Mouse (Mus musculus) thymus, postnatal 14 days (tissue): ENCODE data around the gene Nf2.

Experiments
- DNase-seq: peaks from one replicate; pipeline ENCODE4 v3.0.0; 2021

The Nf2 gene

DNA sequence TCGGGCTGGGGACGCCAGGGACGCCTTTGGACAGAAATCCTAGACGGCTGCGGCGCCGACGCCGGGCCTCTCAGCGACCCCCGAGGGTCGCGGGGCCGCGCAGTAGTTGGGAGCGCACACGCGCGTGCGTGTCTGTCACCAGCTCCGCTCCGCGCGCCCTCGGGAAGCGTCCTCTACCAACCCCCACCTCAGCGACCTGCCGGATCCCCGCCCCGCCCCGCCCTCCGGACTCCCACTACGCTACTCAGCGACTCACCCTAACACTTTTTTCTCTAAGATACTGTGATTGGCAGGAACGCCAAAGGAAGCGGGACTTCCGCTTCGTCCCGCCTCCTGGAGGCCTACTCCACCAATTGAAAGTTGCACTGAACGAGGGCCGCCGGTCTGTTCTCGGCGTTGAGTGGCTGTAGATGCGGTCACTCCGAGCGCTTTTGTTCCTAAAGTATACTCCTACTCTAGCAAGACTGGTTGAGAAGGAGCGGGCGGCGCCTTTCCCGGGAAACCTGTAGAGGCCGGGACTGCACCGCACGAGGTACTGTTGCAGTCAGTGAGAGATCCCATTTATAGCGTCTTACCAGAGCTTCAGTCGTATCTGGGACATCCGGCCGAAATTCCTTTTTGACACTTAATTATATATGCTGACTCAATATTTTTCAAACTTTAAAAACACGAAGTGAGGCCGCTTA lies at the start of gene Nf2:
Gene Nf2, minus strand, starts transcription at position 279 of the 686 bp plus-strand sequence.
- DNase-seq = peak; percentile 95

DNA sequence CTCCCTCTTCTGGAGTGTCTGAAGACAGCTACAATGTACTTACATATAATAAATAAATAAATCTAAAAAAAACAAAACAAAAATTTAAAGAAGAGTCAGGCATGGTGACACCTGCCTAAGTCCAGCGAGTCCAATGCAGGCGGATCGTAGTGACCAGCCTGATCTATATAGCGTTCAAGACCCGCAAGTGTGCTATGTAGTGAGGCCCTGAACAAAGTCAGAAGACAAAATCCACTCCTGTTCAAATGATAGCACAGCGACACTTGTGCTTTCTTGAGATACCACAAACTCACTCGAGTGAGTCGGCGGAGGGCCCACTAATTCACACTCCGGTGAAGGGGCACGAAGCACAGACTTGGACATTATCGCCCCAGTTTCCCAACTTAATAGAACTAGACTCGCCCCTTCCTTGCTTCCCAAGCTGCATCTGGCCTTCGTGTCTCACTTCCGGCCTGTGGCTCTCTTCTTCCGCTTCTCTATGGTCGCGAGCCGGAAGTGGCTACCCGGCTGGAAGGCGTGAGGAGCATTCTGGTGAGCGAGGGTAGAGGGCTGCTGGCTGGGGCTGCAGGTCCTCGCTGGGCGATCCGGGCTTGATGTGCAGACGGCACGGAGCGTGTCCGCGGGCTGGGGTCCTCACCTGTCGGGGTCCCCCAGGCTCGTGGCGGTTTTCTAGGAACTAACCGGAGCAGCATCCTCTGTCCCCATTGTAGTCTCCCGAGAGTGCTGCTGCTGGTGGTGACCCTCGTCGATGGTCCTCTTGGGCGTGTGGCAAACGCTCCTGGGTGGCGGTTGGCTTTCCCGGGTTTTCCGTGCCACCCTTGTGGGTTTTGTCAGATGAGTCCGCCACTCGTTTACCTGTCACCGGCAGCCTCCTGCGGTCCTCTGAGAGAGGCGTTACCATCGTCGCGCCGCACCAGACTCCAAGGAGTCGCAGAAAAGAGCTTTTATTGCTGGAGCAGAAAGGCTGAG lies 45.8 kb upstream of the Nf2 start, which contains the start of gene Thoc5:
Gene Thoc5, plus strand, starts transcription at position 473 of the 969 bp plus-strand sequence.
- peak; percentile 81 for DNase-seq

DNA sequence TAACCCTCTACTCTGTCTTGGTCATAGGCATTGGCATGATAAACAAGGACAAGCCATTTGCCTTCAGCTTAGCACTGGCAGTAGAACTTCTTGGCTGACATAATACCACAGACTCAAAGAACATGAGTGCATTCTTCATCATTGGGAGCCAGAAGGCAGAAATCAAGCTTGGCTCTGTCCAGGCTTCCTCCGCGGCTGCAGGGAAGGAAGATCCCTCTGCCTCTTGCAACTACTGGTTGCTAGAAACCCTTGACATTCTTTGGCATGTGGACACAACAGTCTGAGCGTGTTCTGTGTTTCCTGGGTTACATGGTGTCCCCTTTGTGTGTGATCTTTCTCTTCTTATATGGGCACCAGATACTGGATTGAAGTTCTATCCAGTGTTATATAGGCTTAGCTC lies 37.7 kb upstream of the Nf2 start:
- DNase-seq = no peak

DNA sequence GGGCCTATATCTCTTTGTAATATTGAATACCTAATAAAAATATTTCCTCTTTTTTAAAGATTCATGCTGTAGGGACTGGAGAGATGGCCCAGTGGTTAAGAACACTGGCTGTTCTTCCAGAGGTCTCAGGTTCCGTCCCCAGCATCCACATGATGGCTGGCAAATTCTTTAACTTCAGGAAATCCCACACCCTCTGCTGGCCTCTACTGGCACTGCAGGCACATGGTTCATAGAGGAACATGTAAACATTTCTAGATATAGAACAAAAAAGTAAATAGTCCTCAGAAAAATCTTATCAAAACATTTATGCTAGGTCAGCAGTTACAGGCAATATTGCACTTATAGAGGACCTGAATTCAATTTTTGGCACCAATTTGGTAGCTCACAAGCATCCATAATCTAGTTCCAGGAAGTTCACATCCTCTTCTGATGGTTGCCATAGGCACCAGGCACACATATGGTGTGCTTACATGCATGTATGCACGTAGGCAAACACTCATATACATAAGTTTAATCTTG lies 36.1 kb upstream of the Nf2 start:
- peak; percentile 75 for DNase-seq

GRCm38 (mm10) chr11:4882892-4883627 lies 33.7 kb upstream of the Nf2 start:
- peak; percentile 29 for DNase-seq

GRCm38 (mm10) chr11:4881087-4881486 lies 31.8 kb upstream of the Nf2 start:
- no peak for DNase-seq

DNA sequence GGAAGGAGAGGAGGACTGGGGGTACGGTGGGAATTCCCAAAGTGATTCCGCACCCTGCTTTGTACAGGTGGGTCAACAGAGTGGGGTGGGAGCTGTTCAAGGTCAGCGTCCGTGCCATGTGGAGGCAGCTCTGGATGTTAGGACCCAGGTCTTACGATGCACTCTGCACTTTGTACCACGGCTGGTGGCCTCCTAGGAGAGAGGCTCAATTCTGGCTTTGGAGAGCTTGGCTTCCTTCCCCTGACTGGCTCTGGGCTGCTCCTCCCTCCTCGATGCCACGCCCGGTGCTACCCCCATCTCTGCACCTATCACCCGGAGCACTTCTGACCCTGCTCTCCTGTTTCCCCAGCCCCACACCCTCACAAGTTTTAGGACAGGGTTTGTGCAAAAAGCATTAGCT lies 25.2 kb upstream of the Nf2 start:
- DNase-seq = peak; percentile 32

GRCm38 (mm10) chr11:4873755-4874475 lies 24.6 kb upstream of the Nf2 start, which contains the start of gene Nipsnap1:
Nipsnap1 (plus strand) TSS chr11:4873951.
- DNase-seq = peak; percentile 93

DNA sequence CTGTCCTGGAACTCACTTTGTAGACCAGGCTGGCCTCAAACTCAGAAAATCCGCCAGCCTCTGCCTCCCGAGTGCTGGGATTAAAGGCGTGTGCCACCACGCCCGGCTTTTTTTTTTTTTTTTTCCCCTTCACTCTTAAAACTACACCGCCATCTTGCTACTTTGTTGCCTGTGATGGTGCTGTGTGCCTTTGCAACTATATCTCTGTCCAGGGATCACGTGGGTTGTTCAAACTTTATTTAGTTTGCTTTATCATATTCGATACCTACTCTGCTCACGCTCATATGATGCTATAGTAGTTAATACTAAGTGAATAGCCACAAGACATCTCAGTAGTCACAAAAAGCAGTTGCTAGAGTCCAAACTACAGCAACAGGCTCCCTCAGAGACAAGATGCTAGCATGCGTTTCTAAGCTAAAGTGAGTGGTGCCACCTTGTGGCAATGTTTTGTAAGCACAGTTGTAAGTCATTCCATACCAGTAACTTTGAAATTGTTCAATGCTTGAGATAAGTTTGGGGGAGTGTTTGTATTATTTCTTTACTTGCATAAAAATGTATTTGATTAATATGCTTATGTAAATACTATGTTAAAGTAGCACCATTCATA lies 16.4 kb upstream of the Nf2 start:
- DNase-seq = peak; percentile 73

- DNase-seq = no peak
These were observed 13.4 kb upstream of the Nf2 start for GRCm38 (mm10) chr11:4862730-4863129.

- DNase-seq = no peak
These were observed 12.7 kb upstream of the Nf2 start for GRCm38 (mm10) chr11:4861816-4862604.

GRCm38 (mm10) chr11:4860986-4861385 lies 11.7 kb upstream of the Nf2 start:
- no peak for DNase-seq

DNA sequence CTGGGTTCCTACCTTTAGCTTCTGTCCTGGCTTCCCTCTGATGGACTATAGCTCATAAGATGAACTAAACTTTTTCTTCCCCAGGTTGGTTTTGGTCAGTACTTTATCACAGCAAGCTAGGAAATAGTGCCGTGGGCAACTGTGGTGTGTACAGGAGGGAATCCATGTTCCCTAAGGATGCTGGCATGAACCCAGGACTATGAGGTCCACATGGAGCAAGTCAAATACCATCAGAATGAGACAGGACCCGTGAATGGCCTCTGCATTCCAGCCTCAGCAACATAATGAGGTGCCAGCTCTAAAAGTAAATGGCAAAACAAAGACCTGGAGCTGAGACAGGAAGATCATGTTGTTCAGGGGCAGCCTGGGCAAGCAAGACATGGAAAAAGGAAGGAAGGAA lies 9.1 kb upstream of the Nf2 start:
- no peak for DNase-seq

DNA sequence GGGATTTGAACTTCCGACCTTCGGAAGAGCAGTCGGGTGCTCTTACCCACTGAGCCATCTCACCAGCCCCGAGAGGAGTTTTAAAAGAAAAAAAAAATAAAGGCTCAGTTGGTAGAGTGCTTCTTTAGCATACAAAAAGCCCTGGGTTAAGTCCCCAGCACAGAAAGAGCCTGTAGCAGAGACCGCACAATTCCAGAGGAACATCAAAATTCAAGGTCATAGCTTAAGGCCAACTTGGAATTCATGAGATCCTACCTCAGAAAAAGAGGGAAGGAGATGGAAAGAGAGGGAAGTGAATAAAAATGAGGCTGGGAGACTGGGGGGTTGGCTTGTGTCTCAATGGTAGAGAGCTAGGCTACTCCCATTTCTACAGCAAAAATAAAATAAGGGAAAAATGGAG lies 4.8 kb upstream of the Nf2 start:
- no peak for DNase-seq

DNA sequence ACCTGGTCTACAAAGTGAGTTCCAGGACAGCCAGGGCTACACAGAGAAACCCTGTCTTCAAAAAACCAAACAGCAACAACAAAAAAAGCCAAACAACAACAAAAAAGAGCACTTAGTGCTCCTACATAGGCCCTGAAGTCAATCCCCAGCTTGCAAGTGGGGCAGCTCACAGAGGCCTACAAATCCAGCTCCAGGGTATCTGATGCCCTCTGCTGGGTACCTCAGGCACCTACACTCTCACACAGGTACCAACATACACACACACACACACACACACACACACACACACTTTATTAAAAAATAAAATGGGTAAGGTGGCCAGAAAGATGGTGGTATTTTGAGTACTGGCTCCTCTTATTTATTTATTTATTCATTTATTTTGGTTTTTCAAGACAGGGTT lies 3.7 kb upstream of the Nf2 start:
- DNase-seq = no peak

- no peak for DNase-seq
These were observed 1.1 kb upstream of the Nf2 start for GRCm38 (mm10) chr11:4850404-4850803.

DNA sequence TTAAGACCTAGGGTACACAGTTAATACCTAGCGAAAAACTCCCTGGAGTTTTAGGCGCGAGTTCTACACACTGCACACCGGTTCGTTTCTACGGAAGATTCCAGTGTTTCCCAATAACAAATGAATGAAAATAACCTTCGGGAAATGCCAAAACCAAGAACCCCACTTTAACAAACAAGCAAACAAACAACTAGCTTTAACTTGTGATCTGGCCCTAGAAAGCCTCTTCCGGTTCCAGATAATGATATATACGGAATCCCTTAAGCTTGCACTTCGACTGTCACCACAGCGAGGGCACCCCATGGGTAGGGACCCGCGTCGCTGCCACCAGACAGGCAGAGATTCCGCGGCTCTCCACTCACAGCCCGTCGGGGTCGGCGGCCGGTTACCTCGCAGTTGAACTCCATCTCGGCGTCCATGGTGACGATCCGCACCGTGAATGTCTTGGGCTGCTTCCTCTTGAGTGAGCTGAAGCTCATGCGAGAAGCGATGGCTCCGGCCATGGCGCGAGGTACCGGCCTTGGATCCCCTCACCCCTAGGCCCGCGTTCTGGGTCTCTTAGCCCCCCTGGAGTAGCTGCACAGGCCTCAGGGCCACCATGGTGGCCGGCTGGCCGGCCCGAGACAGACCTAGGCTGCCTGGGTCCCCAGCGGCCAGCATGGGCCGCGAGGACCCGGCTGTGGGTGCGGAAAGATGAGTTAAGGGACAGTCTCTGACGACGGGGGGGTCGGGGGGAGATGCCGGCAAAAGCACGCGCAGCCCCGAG lies 670 bp downstream of the Nf2 start:
- peak; percentile 69 for DNase-seq

DNA sequence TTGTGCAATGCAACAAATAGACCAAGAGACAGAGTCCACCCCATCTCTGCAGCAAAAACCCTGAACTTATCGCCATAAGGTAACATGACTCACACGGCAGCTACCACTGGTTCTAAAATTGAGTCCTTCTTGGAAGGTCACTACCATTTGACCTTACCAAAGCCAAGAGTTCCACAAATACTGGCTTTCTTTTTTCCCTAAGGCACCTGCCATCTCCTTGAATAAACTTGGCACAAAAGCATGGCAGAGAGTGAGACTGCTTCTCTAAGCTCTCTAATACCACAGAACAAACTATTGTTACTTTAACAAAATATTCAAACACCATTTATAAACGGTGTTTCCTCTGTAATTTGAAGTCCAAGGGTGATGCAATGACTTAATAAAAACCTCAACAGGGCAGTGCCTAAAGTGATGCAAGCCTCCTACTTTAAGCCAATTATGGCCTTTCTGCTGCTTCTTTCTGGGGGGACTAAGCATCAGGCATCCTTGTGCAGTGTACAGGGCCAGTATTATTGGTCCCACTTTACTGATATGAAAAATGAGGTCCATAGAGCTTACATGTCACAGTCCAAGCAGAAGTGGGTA lies 8.3 kb downstream of the Nf2 start:
- DNase-seq = no peak

DNA sequence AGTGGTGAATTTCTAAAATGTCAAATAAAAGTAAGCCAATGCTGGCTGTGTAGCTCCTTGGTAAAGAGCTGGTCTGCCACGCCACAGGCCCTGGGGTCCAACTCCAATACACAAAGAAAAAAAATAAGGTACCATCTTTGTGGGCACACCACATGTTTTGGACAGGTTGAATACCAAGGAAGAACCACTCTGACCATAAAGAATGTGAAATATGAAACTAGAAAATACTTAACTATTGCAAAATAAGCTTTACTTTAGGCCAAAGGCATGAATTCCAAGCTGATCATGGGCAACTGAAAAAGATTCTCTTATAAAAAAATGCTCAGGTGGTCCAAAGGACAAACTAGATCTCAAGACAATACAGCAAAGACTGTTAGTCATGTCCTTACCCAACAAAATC lies 11.1 kb downstream of the Nf2 start:
- DNase-seq = no peak

DNA sequence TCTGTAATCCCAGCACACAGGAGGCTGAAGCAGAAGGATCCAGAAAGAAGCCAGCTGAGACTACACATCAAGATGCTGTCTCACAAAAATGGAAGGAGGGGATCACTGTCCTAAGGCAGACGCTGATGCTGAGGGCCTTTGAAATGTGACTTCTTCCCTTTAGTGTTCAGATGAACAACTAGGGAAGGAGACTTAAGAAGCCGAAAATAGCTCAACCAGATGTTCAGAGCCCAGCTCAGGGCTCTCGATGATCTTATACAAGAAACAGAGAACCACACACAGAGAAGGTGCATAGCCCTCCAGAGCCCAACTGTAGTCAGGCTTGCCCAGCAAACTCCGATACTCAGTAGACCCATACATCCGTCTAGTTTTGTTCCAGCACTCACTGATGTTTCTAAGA lies 12.0 kb downstream of the Nf2 start:
- no peak for DNase-seq
